In genomic region chr6:83317108-83317741, GRCm38 (mm10) we compare ENCODE assay signal across 8 mouse cellular contexts. TPM values are rescaled to one million over a fixed set of nuclear protein-coding genes. Genes with fewer than 3 reads are reported as not detected.
DNase-seq lines count a peak whose midpoint lies in the region; ATAC-seq and TF ChIP-seq lines count a peak whose summit lies in the region.

No protein-coding gene starts in this region.

- WGBS in embryonic facial prominence, embryonic 15.5 days, result under 1% methylated on average over 52 of the region's 52 CpGs
- WGBS in kidney, embryonic 14.5 days, result under 1% methylated on average over 52 of the region's 52 CpGs
- under 1% methylated on average over 44 of the region's 52 CpGs for WGBS in limb, embryonic 14.5 days
- under 1% methylated on average over 50 of the region's 52 CpGs for WGBS in midbrain, embryonic 16.5 days
- WGBS in spleen, adult 2 months, result under 1% methylated on average over 52 of the region's 52 CpGs

- no peak for TF ChIP-seq POLR2A in bone marrow macrophage, adult 2 months (IDR thresholded peaks at IDR 0.05; ENCODE audit: borderline replicate concordance, low read depth, low read length)
- peak; percentile 60; the same call in 1 of the 2 replicates for TF ChIP-seq POLR2A in limb, embryonic 14.5 days (IDR thresholded peaks at IDR 0.05; ENCODE audit: borderline replicate concordance, extremely low read depth, insufficient read depth, insufficient read length)
- TF ChIP-seq POLR2A in spleen, adult 2 months (IDR thresholded peaks at IDR 0.05; ENCODE audit: low read depth, low read length), result no peak

- peak overlapping the region; percentile 21; the same call in 1 of the 2 replicates for H3K27ac ChIP-seq in bone marrow macrophage, adult 2 months (ENCODE audit: insufficient read depth, low read depth, low read length)
- peak overlapping the region; percentile 75 for H3K27ac ChIP-seq in embryonic facial prominence, embryonic 15.5 days (replicated peaks)
- H3K27ac ChIP-seq in kidney, embryonic 14.5 days (ENCODE audit: low read depth, low read length), result no peak overlapping the region
- 0 out of 2 replicates have a peak overlapping the region, but pooled peaks have one; percentile 50 for H3K27ac ChIP-seq in limb, embryonic 14.5 days (replicated peaks; ENCODE audit: low read depth, low read length)
- peak overlapping the region; percentile 81 for H3K27ac ChIP-seq in midbrain, embryonic 16.5 days (ENCODE audit: low read length)
- H3K27ac ChIP-seq in spleen, adult 2 months (ENCODE audit: insufficient read depth, low read length), result peak overlapping the region; percentile 71

- TF ChIP-seq CTCF in bone marrow macrophage, adult 2 months (IDR thresholded peaks at IDR 0.05; ENCODE audit: low read depth, low read length), result no peak
- peak; percentile 74 for TF ChIP-seq CTCF in spleen, adult 2 months (IDR thresholded peaks at IDR 0.05; ENCODE audit: extremely low read depth, insufficient read depth, insufficient read length, insufficient replicate concordance)

- H3K9ac ChIP-seq in embryonic facial prominence, embryonic 15.5 days, result peak overlapping the region; percentile 68
- H3K9ac ChIP-seq in kidney, embryonic 14.5 days (ENCODE audit: low read depth, low read length), result peak overlapping the region; percentile 80
- H3K9ac ChIP-seq in limb, embryonic 14.5 days (ENCODE audit: low read depth, low read length, severe bottlenecking), result peak overlapping the region; percentile 70
- H3K9ac ChIP-seq in midbrain, embryonic 16.5 days (ENCODE audit: low read depth, low read length), result peak overlapping the region; percentile 83

- DNase-seq in B cell, adult 2 months, result peak; percentile 88
- peak; percentile 86 to 95 for DNase-seq in heart, adult 9 months (ENCODE audit: low spot score in 2 of 2)
- peak; percentile 94 for DNase-seq in limb, embryonic 14.5 days (ENCODE audit: low spot score)
- DNase-seq in spleen, adult 2 months (ENCODE audit: low read depth in 1 of 2, low spot score in 2 of 2), result peak; percentile 74 to 91

- ATAC-seq in embryonic facial prominence, embryonic 15.5 days (ENCODE audit: insufficient number of reproducible peaks, low FRiP score, low TSS enrichment, low read depth), result peak; percentile 98
- peak; percentile 97 for ATAC-seq in kidney, embryonic 14.5 days (ENCODE audit: low FRiP score, low TSS enrichment)
- ATAC-seq in limb, embryonic 14.5 days (ENCODE audit: low FRiP score, low read depth), result peak; percentile 99
- peak; percentile 99 for ATAC-seq in midbrain, embryonic 16.5 days

- H3K9me3 ChIP-seq in embryonic facial prominence, embryonic 15.5 days (replicated peaks), result no peaks in the 10 kb centered on the region
- no peaks in the 10 kb centered on the region for H3K9me3 ChIP-seq in kidney, embryonic 14.5 days (ENCODE audit: control insufficient read depth, low read length)
- H3K9me3 ChIP-seq in limb, embryonic 14.5 days (ENCODE audit: control insufficient read depth, low read length), result no peaks in the 10 kb centered on the region
- H3K9me3 ChIP-seq in midbrain, embryonic 16.5 days (replicated peaks; ENCODE audit: control insufficient read depth, low read length, poor library complexity, severe bottlenecking), result no peaks in the 10 kb centered on the region

- peak overlapping the region; percentile 96 for H3K4me3 ChIP-seq in bone marrow macrophage, adult 2 months (ENCODE audit: insufficient read depth, low read length)
- peak overlapping the region; percentile 95 for H3K4me3 ChIP-seq in embryonic facial prominence, embryonic 15.5 days (replicated peaks)
- peak overlapping the region; percentile 97 for H3K4me3 ChIP-seq in kidney, embryonic 14.5 days (ENCODE audit: low read length)
- H3K4me3 ChIP-seq in limb, embryonic 14.5 days (replicated peaks; ENCODE audit: low read length), result peak overlapping the region; percentile 92
- peak overlapping the region; percentile 83 for H3K4me3 ChIP-seq in midbrain, embryonic 16.5 days (ENCODE audit: low read depth, low read length)
- H3K4me3 ChIP-seq in spleen, adult 2 months (ENCODE audit: extremely low read depth, insufficient read depth, insufficient read length), result peak overlapping the region; percentile 75

- H3K36me3 ChIP-seq in embryonic facial prominence, embryonic 15.5 days, result peaks cover under 1% of the 10 kb centered on the region; the same call in 1 of the 2 replicates
- peaks cover 11% of the 10 kb centered on the region for H3K36me3 ChIP-seq in kidney, embryonic 14.5 days (ENCODE audit: control insufficient read depth, insufficient read depth, low read length)
- peaks cover 12% of the 10 kb centered on the region for H3K36me3 ChIP-seq in limb, embryonic 14.5 days (ENCODE audit: control insufficient read depth, insufficient read depth, low read length)
- H3K36me3 ChIP-seq in midbrain, embryonic 16.5 days (ENCODE audit: control insufficient read depth, insufficient read depth, low read length), result no peaks in the 10 kb centered on the region
- no peaks in the 10 kb centered on the region for H3K36me3 ChIP-seq in spleen, adult 2 months (ENCODE audit: control insufficient read depth, insufficient read depth, low read length)

- H3K4me2 ChIP-seq in embryonic facial prominence, embryonic 15.5 days (replicated peaks), result peak overlapping the region; percentile 90
- peak overlapping the region; percentile 77 for H3K4me2 ChIP-seq in kidney, embryonic 14.5 days (replicated peaks; ENCODE audit: low read depth, low read length)
- peak overlapping the region; percentile 63 for H3K4me2 ChIP-seq in limb, embryonic 14.5 days (replicated peaks; ENCODE audit: low read depth, low read length, severe bottlenecking)
- H3K4me2 ChIP-seq in midbrain, embryonic 16.5 days (ENCODE audit: low read length), result peak overlapping the region; percentile 63

- peaks cover 23% of the 10 kb centered on the region for H3K4me1 ChIP-seq in bone marrow macrophage, adult 2 months (ENCODE audit: control insufficient read depth, insufficient read depth, low read length)
- peaks cover 13% of the 10 kb centered on the region; the same call in 1 of the 2 replicates for H3K4me1 ChIP-seq in embryonic facial prominence, embryonic 15.5 days
- peaks cover 11% of the 10 kb centered on the region; the same call in 1 of the 2 replicates for H3K4me1 ChIP-seq in kidney, embryonic 14.5 days (ENCODE audit: control insufficient read depth, insufficient read depth, low read length)
- peaks cover 14% of the 10 kb centered on the region; the same call in 1 of the 2 replicates for H3K4me1 ChIP-seq in limb, embryonic 14.5 days (ENCODE audit: control insufficient read depth, insufficient read depth, low read length)
- peaks cover 14% of the 10 kb centered on the region for H3K4me1 ChIP-seq in midbrain, embryonic 16.5 days (ENCODE audit: control insufficient read depth, insufficient read depth, low read length)
- peaks cover 8% of the 10 kb centered on the region for H3K4me1 ChIP-seq in spleen, adult 2 months (ENCODE audit: control insufficient read depth, insufficient read depth, insufficient read length)

- no peaks in the 10 kb centered on the region for H3K27me3 ChIP-seq in embryonic facial prominence, embryonic 15.5 days
- no peaks in the 10 kb centered on the region for H3K27me3 ChIP-seq in kidney, embryonic 14.5 days (ENCODE audit: control insufficient read depth, insufficient read depth, low read length)
- H3K27me3 ChIP-seq in limb, embryonic 14.5 days (ENCODE audit: control insufficient read depth, insufficient read depth, low read length), result no peaks in the 10 kb centered on the region
- H3K27me3 ChIP-seq in midbrain, embryonic 16.5 days (ENCODE audit: control insufficient read depth, insufficient read depth, low read depth, low read length), result no peaks in the 10 kb centered on the region
- H3K27me3 ChIP-seq in spleen, adult 2 months (ENCODE audit: control insufficient read depth, insufficient read depth, low read length), result no peaks in the 10 kb centered on the region

RNA-seq across cellular contexts. Expression of gene Mthfd2, which starts 8.5 kb away (rescaled TPM):
- 21.1 and 28.1 TPM in 2 replicates for polyA plus RNA-seq in bone marrow macrophage, adult 2 months (2012; ENCODE audit: insufficient read depth, insufficient read length, missing spikeins)
- 27.2 and 30.5 TPM in 2 replicates for polyA plus RNA-seq in embryonic facial prominence, embryonic 15.5 days (2015; fragmentation: Nextera tagmentation; extraction: Ambion mirVana)
- 46.7 and 50.8 TPM in 2 replicates for polyA plus RNA-seq in kidney, embryonic 14.5 days (2014; fragmentation: Nextera tagmentation; extraction: Ambion mirVana)
- polyA plus RNA-seq in limb, embryonic 14.5 days (2012; rRNA removed), result 26.3 and 27.3 TPM in 2 replicates
- 35.3 and 38.5 TPM in 2 replicates for polyA plus RNA-seq in limb, embryonic 14.5 days (2014; fragmentation: Nextera tagmentation; extraction: Ambion mirVana)
- 34.7 and 37.1 TPM in 2 replicates for polyA plus RNA-seq in midbrain, embryonic 16.5 days (2015; fragmentation: Nextera tagmentation; extraction: Ambion mirVana)
- 7.1 and 7.7 TPM in 2 replicates for polyA plus RNA-seq in spleen, adult 2 months (2012; rRNA removed)

RNA-seq across cellular contexts. Expression of gene Mob1a, which starts 8.6 kb away (rescaled TPM):
- 166 and 182 TPM in 2 replicates for polyA plus RNA-seq in bone marrow macrophage, adult 2 months (2012; ENCODE audit: insufficient read depth, insufficient read length, missing spikeins)
- 64.1 and 65.9 TPM in 2 replicates for polyA plus RNA-seq in embryonic facial prominence, embryonic 15.5 days (2015; fragmentation: Nextera tagmentation; extraction: Ambion mirVana)
- 38.9 and 92.4 TPM in 2 replicates for polyA plus RNA-seq in kidney, embryonic 14.5 days (2014; fragmentation: Nextera tagmentation; extraction: Ambion mirVana)
- polyA plus RNA-seq in limb, embryonic 14.5 days (2012; rRNA removed), result 50.4 and 52.3 TPM in 2 replicates
- 75.8 and 77.9 TPM in 2 replicates for polyA plus RNA-seq in limb, embryonic 14.5 days (2014; fragmentation: Nextera tagmentation; extraction: Ambion mirVana)
- 19.2 and 20.8 TPM in 2 replicates for polyA plus RNA-seq in midbrain, embryonic 16.5 days (2015; fragmentation: Nextera tagmentation; extraction: Ambion mirVana)
- polyA plus RNA-seq in spleen, adult 2 months (2012; rRNA removed), result 28.3 and 35.1 TPM in 2 replicates

RNA-seq across cellular contexts. Expression of gene Bola3, which starts 31.7 kb away (rescaled TPM):
- 24.8 and 35.7 TPM in 2 replicates for polyA plus RNA-seq in bone marrow macrophage, adult 2 months (2012; ENCODE audit: insufficient read depth, insufficient read length, missing spikeins)
- 105 and 113 TPM in 2 replicates for polyA plus RNA-seq in embryonic facial prominence, embryonic 15.5 days (2015; fragmentation: Nextera tagmentation; extraction: Ambion mirVana)
- 142 and 182 TPM in 2 replicates for polyA plus RNA-seq in kidney, embryonic 14.5 days (2014; fragmentation: Nextera tagmentation; extraction: Ambion mirVana)
- polyA plus RNA-seq in limb, embryonic 14.5 days (2012; rRNA removed), result 26.7 and 55.1 TPM in 2 replicates
- polyA plus RNA-seq in limb, embryonic 14.5 days (2014; fragmentation: Nextera tagmentation; extraction: Ambion mirVana), result 116 and 129 TPM in 2 replicates
- polyA plus RNA-seq in midbrain, embryonic 16.5 days (2015; fragmentation: Nextera tagmentation; extraction: Ambion mirVana), result 44.0 and 50.0 TPM in 2 replicates
- polyA plus RNA-seq in spleen, adult 2 months (2012; rRNA removed), result 7.7 and 74.0 TPM in 2 replicates
